Mouse (Mus musculus) kidney, postnatal 14 days (tissue): ENCODE results near the gene Grem1.

ENCODE experiments used
- DNase-seq: peaks from one replicate; pipeline ENCODE4 v3.0.0; 2022; ENCODE audit warnings: mixed read lengths

The Grem1 gene

DNA sequence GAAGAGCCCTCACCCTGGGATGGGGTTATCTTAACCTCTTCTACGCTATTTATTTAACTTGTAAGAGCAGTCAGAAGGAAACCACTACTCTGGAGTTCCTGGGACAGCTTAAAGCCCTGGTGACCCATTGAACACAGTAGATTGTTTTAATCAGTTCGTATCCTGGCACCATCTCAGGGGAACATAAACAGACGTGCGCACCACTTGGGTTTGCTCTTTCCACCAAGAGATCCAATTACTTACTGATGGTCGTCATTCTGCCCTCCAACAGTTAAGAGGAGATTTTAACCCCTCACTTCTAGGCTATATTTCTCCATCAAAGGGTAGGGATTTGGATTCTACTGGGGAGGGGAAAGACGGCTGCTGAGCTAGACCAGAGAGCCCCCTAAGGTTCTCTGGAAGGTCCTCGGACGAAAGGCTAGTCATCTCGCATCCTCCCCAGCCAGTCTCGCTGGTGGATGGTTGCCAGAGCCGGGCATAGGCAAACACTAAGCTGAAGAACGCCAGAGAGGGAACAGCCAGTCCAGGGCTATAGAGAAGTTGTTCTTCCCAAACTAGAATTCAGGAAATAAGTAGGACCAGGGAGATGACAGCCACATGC, 1.4 kb downstream of the Grem1 start:
- no peak for DNase-seq

DNA sequence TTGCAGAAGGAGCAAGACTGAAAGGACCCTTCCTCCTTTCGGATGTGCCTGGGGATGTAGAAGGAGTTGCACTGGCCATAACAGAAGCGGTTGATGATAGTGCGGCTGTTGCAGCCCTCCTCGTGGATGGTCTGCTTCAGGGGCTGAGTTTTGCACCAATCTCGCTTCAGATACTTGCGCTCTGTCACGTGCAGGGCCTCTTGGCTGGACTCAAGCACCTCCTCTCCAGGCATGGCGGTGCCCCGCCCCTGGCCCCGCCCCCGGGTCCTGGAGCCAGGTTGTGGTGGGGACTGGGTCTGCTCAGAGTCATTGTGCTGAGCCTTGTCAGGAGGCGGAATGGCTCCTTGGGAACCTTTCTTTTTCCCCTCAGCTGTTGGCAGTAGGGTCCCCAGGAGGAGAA, 8.7 kb downstream of the Grem1 start:
- DNase-seq = no peak

DNA sequence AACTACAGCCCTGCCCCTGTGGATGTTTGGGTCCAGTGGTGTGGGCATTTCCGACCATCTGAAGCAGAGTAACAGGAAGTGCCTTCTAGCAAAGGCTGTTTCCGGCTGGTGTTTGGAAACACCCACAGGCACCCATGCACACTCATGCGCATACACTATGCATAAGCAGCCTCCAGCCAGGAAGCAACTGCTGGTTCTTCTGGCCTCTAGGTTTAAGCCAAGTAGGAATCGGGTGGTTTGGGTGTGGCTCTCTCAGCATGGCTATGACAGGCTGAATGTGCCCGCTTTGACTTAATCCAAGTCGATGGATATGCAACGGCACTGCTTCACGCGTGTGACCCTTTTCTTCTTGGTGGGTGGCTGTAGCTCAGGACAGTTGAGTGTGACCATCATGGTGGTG, 9.1 kb downstream of the Grem1 start:
- no peak for DNase-seq

DNA sequence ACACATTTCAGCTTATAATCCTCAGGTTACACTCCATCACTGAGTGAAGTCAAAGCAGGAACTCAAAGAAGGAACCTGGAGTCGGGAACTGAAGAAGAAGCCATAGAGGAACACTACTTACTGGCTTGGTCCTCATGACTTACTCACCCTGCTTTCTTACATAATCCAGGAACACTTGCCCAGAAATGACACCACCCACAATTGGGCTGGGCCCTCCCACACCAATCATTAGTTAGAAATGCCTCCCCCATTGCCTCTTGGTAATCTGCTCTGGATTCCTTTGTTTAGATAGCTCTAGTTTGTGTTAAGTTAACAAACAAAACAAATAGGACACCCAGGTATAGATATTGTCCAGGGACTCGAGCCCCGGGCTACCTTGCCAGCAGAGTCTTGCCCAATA, 29.9 kb downstream of the Grem1 start:
- no peak for DNase-seq

DNA sequence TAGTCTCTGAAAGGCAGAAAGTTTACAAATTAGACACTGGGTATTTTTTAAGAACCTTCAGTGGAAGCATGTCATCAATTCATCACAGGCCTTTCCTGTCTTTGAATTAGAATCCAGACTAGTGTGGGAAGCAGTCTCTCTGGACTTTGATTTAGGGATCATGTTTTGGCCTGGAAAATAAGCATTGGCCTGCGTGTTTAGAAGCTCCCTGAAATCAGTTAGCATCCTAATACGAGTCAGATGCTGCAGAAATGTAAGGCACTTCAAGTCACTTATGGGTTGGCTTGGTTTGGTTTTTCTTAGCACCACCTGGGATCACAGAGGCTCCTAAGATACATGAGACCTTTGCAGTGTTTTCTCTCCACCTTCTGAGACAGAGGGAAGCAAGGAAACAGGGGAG, 43.6 kb downstream of the Grem1 start:
- DNase-seq = no peak

DNA sequence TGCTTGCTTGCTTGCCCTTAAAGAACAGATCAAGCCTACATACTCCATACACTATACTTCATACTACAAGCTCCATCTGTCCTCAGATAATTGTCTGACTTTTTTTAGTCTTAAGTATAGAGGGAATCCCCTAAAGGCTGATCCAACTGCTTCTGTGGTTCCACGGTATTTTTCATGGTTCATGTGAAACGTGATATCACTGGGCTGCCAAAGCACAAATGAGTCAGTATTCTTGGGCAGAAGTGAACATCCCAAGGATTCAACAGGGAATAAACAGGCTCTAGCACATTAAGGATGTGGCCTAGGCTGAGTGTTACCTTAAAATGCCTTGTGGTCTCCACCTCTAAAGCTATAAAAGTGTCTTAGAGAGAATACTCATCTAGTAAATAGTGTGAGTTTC, 45.0 kb downstream of the Grem1 start:
- DNase-seq = no peak

DNA sequence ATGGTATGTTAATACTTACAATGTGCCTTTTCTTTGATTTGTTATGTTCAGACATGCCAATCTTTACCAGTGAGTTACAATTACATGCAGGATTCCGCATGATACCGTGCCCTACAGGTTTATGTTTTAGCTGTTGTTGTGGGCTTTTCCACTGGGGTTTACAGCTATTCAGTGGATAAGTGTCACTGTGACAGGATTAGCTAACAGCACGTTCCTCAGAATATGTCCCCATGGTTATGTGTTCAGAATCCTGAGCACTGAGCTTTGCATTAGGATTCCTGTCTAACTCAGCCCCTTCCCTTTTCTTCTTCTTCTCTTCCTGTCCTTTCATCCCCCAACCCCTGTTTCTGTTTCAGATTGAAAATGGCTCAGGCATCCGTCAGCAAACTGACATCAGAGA, 50.9 kb downstream of the Grem1 start:
- no peak for DNase-seq

DNA sequence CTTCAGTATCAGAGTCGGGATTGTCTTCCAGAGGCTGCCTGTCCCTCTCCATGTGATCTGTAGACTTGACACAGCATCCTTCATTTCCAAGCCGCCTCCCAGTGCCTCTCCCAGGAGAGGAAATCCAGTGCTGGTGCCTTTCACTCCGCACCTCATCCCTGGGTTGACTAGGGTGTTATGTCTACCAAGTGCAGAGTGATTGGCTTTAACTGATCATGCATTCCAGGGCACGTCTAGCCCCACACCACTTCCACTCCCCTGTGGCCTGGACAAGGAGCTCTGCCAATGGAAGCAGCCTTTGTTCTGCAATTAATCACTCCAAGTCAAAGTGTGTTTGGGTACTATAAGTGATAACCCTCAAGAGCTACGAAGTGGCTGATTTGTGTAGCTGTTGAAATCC, 56.9 kb downstream of the Grem1 start:
- DNase-seq = no peak

DNA sequence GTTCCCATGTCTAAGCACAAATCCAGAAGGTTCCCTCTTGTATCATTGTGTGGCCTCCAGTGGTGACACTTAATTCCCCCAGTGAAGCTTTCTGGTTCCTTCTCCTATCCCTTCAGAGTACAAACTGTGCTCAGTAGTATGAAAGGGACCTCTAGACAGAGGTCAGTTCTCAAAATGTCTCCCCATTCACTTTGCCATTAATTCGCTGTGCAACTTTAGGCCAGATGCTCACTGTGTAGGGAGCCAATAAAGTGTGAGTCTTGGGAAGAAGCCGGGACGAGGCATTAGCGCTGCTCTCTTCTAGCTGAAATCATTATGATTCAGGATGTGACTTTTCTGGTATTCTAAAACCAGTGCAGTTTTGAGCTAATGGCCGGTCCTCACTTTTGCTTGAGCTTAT, 61.8 kb downstream of the Grem1 start:
- no peak for DNase-seq

DNA sequence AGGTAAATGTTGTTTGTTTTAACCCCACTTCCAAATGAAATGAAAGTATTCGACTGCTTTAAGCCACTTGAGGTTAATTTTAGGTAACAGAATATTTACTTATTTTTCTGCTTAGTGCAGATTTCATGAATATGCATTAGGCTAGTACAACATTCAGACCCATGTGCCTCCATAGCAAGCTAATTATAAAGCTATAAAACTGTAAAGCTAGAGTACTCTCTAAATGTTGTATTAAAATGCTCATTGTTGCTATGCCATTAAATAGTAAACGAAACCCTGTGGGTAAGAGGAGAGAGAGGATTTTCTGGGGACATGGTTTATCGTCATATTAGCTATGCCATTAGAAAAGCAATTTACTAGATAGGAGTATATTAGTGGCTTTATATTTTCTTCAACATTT, 62.2 kb downstream of the Grem1 start:
- no peak for DNase-seq
